Mouse (Mus musculus) lung, postnatal 0 days (tissue): ENCODE data around the gene Entpd3.

Source experiments
- CTCF ChIP-seq: IDR thresholded peaks from 2 replicates; pipeline ENCODE4 v1.5.1; 2016; ENCODE audit warnings: antibody characterized with exemption, mild to moderate bottlenecking
- EP300 ChIP-seq: IDR thresholded peaks from 2 replicates; pipeline ENCODE4 v1.6.1; 2016; ENCODE audit warnings: antibody characterized with exemption, mild to moderate bottlenecking, control low read depth

DNA sequence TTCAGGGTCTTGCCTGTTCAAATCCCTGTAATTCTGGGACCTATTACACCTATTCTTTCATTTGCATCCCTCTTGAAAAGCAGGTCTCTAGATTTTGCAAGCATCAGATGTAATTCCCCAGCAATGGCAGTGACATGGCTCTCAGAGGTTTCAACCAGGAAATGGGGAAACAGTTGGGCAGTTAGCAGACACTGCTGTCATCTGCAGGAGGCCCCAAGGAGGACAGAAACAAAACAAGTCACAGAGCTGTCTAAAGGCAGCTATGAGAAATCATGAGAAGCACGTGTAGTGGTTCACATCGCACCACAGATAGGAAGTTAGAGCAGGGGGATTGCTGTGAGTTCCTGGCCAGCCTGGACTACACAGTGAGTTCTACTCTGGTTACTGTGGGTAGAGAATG lies 35.2 kb upstream of the Entpd3 start:
- no peak for TF ChIP-seq CTCF
- no peak for TF ChIP-seq EP300
